Mouse (Mus musculus) mouse trophoblast stem cell (cell line): ENCODE data around the gene Cipc.

Experiments used
- in situ Hi-C, 2 experiments: fragments of 300-500 bp; cut with MseI, MboI; formaldehyde crosslinking; loops; 2 replicates in 1 of 2; 3 replicates in 1 of 2; pipeline ENCODE4 v1.15.1; 2025

Gene Cipc

DNA sequence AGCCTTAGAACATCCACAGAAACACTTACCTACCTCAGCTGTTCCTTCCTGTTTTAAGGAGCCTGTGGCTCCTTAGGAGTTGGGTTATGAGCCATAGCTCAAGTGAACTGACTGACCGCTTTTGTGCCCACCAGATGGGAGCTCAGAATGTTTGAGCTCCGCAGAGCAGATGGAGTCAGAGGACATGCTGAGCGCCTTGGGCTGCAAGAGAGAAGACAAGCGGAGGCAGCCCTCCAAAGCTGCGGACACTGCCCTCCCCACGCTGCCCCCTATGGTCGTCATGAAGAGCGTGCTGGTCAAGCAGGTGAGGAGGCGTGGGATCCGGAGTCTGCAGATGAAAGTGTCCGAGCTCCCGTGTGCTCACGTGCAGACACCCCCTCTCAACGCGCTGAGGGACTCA lies 13.3 kb downstream of the Cipc start:
- in situ Hi-C loops: no loop called here

DNA sequence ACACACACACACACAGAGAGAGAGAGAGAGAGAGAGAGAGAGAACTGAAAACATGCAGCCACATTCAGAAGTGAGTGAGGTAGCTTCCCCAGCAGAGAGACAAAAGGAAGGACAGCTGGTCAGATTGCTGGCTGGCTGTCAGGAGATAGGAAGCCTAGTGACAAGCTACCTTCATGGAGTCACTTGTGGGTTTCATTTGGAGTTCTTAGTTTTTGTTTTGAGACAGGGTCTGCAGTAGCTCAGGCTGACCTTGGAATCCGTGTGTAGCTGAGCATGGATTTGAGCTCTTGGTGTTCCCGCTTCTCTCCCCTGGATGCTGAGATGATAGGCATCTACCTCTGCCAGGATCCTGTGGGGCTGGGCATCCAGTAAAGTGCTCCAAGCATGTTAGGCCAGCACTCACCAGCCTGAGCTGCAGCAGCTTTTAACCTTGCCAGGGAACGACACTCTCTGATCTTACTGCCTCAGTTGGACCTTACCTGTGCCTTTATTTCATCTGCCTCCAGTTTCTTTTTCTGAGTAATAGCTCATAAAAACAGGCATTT lies 14.0 kb downstream of the Cipc start:
- in situ Hi-C loops: no loop called here

DNA sequence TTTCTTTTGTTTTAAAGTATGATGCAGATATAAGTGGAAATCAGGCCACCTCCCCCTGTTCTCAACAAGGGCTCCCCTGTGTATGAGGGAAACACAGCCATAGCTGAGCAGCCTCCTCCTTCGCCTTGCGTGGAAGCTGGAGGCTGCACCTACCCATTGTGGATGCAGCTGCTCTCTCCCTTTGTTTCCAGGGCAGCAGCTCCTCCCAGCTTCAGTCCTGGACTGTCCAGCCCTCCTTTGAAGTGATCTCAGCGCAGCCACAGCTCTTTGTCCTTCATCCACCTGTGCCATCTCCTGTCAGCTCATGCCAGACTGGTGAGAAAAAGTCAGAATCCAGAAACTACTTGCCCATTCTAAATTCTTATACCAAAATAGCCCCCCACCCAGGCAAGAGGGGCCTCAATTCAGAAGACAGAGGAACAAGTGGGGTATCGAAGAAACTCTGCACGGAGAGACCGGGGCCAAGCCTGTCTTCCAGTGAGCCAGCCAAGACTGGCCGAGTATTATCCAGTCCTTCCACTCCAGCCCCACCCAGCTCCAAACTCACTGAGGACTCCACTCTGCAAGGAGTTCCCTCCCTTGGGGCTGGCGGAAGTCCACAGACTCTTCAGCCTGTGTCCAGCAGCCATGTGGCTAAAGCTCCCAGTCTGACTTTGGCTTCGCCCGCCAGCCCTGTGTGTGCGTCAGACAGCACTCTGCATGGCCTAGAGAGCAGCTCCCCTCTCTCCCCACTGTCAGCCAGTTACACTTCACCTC lies 14.9 kb downstream of the Cipc start:
- in situ Hi-C loops: no loop called here

DNA sequence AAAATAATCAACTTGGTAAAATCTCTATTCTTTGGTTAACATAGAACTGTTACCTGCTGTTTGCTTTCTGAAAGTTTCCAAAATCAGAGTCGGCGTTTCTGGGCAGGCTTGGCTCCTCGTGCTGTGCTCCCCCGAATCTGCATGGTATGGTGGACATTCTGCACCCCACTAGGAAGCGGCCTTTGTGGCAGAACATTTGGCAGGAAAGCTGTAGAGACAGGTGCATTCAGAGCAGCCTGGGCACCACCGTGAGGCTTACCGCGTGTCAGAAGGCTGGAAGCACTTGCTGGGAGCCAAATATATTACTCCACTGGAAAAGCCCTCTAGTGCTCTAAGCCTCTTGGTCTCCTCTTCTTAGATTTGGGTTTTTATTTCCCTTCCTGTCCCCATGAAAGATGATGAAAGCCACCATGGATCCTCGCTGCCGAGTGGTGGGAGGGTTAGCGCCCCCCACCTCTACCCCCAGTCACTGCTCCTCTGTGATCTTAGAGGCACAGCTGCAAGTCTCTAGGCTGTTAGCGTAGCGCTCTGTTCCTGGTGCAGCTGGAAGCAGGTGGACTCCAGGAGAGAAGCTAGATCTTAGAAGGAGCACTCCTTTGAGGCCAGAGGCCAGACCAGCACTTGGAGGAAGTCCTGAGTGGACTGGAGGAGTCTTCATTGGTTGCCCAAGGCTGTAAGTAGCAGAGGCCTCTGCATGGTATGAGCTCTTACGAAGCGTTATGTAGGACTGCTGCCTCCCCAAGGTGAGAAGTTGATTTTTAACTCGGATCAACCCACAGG lies 17.6 kb downstream of the Cipc start:
- in situ Hi-C loops: no loop called here

DNA sequence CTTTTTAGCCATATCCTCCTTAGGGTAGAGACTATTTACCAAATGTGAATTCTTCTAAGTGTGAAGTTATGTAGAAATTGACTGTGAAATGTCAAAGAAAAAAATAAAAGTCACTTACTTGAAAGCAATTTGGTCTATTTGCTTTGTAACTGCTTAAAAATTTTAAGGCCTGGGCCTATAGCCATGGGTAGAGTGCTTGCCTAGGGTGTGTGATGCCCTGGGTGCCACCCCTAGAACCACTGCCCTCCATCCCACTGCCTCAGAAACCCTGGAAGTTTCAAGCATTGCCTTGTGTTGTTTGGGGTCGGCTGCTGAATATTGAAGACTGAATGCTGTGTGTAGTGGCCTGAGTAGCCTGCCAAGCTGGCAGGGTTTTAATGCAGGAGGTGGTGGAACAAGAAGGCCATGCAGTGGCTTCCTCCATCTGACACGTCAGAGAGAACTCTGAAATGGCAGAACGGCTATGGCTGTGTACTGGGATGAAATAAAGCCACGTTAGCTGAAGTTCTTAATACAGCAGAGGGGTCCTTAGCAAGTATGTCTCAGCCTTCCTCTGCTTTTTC lies 18.5 kb downstream of the Cipc start:
- in situ Hi-C loops: no loop called here

DNA sequence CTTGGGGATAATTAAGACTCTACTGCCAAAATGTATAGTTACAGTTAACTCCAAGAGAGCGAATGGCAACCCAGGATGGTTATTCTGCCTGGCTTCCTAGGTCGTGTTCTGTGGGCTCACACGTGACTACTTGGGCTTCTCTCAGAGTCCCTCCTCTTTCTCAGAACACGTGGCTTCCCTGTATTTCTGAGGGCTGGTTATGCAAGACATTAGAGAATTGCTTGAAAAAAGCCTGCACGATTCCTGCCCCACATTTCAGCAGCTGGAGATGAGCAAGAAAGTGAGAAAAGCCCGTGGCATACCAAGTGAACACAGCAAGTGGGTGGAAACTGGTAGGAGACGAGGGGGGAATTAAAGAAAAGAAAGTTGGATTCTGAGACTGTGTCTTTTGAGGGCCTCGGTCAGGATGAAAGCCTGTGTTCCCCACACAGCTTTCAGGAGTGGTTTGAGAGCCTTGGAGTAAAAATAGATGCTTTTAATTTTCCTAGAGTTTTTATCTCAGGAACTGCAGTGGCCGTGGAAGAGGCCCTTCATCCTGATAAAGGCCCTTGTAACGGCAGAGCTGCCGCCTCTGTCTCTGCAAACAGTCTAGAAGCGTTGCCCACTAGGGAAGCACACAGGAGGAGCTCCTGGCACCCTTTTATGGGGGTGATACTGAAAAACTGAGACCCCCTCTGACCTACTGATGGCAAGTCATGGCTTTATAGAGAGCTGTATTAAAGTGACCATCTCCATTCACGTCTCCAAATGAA lies 21.8 kb downstream of the Cipc start:
- in situ Hi-C loops: no loop called here

DNA sequence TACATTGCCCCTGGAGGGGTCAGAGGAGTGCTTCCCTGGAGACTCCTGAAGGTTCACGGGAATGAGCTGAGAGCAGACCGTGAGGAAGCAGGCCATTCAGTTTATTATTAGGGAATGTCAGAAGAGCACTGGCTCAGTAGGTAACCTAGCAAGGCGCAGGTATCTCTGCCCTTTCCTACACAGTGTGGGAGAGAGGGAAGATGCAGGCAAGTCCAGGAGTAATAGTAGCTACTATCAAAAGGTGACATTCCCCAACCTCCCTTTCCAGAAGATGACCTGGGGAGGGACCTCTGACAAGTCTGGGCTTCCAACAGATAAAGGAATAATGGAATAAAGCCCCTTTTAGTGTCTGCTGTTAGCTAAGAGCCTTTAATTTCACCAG lies 22.4 kb downstream of the Cipc start:
- in situ Hi-C loops: no loop called here

DNA sequence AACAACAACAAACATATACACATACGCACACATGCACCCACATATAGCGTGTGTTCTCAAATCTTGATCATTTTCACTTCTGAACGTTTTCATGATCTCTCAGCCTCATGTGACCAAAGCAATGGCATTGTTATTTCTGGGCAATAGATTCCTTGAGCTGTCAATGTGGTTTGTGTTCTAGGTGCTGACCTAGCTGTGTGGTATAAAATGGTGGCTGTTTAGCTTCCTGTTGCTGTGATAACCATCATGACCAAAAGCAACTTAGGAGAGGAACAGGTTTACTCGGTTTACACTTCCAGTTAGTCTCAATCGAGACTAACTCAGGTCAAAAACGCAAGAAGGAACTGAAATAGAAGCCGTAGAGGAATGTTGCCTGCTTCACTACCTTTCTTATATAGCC lies 24.2 kb downstream of the Cipc start:
- in situ Hi-C loops: no loop called here

DNA sequence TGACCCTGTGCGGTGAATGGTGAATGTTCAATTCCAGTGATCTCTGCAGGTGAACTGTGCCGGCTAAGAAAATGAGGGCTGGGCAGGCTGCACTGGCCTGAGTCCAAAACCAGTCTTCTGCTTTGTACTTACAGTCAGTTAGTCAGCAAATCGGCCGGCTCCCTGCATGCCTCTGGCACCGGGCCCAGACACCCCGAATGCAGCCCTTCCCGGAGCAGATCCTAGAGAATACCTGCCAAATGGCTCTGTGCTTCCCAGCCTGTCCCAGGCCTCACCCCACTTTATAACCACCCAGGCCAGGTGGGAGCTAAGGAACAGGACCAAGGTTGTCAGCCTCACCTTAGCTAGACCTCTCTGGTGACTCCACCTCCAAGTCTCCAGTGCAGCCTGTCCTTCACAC lies 26.4 kb downstream of the Cipc start:
- in situ Hi-C loops: no loop called here

DNA sequence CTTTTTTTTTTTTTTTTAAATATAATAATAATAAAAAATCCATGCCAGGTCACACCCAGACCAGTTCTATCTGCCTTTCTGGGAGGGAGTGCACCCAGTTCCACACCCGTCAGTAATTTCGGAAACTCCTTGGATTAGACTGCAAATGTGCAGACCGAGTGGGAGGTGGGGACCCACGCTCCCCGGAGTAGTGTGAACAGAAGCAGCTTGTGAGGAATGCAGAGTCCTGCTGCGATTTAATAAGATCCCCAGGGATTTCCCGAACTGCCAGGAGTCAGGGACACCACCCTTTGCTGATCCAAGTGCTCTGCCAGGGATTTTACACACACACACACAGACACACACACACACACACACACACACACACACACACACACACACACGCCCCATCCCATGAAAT lies 26.9 kb downstream of the Cipc start:
- in situ Hi-C loops: no loop called here

DNA sequence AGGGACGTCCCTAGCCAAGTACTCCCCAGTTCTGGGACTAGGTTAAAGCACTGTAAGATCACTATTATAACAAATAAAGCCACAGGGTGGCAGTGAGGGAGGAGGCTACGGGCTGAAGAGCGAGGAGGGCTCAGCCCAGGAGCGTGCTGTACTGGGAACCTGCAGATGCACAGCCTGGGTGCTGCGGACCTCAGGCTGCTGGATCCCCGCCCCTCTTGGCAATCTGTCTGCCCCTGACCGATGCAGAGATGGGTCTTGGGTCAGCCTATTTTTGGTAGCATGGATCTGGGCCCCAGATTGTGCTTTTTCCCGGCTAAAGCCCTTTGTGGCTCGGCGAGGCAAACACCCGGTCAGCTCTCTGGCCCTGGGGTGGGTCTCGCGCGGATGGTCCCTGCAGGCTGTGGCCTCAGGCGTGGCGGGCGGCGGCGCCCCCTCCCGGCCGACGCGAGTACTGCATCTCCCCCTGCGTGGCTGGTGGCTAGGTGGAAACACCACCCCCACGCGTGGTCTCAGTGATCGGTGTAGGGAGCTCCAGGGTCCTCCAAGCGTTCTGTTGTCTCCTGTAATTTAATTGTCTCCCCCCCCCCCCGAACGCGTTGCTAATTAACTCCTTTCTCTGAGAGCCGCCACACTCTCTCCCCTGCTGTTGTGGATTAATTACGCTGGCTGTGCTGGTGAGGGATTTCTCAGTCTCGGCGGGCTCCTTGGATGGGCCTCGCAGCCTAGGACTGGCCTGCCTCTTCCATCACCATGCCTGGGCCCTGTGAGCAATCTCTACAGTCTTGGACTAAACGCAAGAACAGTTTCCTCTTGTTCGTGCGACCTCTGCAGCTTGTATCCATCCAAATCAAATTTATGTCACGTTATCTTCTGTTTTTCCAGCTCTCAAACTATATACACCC lies 27.8 kb downstream of the Cipc start:
- in situ Hi-C loops: no loop called here

DNA sequence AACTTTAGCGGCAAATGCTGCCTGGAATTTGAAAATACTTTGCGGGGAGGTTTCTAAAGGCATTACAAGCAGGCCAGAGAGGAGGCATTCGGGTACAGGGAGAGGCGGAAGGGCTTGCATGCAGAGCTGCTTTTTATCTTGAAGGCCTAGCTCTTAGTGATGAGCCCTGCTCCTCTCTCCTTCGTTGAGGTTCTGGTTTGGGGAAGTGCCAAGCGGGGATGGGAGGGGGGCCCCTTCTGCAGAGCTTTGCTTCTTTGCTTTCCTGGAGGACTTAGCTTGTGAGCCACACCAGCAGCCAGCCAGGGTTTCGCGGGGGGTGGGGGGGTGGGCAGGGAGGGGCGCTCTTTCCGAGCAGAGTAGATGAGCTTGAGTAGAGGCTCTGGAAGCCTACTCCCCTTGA lies 28.9 kb downstream of the Cipc start:
- in situ Hi-C loops: no loop called here

DNA sequence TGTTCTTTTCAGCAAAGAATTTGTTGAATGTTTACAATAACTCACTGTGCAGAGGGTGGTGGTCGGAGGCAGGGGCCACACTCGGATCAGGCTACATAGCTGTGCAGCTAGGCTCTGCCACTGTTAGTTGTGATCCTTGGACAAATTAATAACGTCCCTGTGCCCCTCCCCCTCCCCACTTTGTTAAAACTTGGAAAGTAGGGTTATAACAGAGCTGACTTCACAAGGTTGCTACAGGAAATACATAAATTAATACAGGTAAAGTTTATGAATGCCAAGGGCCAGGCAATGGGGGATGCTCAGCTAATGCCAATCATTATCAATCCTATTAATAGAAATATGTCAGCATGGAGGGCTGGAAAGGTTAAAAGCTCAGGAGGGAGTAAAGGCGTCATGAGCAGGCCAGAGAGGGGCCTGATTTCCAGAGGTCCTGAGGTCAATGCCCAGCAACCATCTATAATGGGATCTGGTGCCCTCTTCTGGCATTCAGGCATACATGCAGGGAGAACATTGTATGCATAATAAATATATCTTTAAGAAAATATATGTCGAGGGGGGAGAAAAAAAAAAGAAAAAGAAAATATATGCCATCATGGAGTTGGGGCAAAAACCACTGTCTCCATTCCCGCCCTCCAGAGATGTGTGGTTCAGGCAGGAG lies 29.8 kb downstream of the Cipc start:
- in situ Hi-C loops: no loop called here

DNA sequence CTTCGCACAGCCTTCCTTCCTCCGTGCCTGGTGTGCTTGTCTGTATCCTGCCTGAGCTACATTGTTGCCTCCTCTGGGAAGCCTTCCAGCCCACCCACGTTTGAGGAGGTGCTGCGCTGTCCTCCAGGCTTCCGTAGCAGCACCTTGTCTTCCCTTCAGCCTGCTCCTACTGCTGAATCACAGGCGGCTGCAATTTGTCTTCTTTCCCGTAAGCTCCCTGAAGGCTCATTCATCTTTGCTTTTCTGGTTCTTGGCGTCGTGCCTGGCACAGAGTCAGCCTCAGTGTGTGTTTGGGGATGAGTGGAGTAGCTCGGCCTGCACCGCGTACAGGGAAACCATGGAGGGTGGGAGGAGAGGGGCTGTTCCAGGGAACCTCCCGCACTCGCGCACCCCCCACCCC lies 31.0 kb downstream of the Cipc start:
- in situ Hi-C loops: no loop called here

DNA sequence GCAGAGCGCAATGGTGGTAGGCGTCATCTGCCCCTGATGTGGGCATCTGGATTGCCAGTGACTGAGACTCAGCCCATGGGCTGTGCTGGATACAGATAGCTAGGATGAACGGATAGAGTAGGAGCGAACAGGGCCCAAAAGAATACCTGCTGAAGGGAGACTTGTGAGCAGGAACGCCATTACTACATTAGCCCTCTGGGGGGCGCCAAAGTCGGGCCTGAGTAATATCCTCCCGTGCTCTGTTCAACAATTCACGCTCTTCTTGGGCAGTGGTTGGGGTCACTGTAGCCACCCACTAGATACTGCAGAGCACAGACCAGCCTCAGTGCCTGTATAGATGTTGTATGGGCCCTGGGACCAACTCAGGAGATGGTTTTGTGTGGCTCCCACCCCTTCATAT lies 34.3 kb downstream of the Cipc start:
- in situ Hi-C loops: no loop called here

DNA sequence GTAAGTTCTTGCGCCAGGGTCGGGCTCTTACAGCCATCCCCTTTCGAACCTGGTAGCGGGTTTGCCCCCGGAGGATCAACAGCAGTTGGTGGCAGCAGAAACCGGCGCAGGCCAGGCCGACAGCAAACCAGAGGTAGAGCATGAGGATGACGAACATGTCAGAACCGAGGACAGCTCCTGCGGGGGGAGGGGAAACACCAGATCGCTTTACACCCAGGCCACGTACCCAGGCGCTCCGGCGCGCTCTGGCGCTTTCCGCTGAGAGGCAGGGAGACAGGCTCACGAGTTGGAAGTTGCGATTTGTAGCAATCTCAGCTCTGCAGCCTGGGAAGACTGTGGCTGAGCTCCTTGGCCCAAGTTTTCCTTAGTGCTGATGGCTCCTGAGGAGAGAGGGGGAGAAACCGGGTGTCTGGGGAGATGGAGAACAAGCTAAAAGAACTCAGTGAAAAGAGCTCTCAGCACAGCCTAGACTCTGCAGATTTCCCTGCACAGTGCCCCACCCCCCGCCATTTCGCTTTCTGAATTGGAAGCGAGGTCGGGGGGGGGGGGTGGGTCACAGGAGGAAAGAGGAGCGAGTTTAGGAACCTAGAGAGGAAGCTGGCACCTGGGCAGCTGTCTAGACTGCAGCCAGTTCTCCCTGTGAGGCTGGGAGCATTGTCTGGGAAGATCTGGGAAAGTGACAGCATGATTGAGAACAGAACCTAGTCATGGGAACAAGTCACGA lies 36.8 kb downstream of the Cipc start:
- in situ Hi-C loops: no loop called here

DNA sequence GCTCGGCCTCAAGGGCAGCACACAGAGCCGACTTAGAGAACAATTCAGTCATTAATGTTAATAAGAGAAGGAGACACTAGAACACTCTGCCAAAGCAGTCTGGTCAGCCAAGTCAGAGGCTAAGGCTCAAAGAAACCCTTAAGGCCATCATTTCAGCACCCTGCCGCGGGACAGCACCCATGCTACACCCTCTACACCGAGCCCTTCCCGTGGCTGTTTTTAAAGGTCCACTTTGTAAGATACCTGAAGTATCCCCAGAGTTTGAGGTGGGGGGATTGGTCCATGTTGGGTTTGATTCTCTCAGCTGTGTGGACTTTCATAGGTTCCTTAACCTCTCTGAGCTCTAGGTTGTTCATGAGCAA lies 37.3 kb downstream of the Cipc start:
- in situ Hi-C loops: no loop called here

DNA sequence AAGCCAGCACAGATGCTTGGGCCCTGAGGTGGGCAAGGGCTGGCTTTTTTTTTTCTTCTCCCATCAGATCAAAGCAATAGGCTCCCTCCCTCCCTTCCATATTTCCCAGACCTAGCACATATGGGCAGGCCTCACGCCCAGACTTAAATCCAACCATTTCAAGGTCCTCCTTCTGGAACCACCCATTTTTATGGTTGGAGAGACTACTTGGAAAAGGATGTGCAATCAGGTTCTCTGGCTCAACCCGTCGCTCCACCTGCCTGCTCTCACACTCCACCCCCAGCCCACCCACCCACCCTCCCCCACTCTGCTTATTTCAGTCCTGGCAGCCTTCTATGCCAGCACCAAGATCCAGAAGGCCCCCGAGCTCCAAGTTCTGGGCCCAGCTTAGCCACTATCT lies 39.7 kb downstream of the Cipc start:
- in situ Hi-C loops: no loop called here

DNA sequence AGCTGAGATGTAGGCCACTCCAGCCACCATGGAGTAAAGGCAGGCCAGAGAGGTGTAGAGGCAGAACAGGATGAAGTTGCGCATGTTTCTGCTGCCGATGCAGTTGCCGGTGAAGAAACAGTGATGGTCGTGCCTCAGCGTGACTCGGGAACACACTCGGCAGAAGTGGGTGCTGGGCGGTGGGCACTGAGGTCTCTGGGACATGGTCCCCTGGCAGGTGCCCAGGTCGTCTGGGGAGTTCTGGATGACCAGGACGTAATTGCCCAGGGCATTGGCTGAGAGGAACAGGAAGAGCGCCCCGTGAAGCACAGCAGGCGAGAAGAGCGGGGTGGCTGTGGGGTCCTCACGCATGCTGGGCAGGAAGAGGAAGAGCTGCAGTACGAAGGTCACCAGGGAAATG lies 41.4 kb downstream of the Cipc start:
- in situ Hi-C loops: no loop called here

DNA sequence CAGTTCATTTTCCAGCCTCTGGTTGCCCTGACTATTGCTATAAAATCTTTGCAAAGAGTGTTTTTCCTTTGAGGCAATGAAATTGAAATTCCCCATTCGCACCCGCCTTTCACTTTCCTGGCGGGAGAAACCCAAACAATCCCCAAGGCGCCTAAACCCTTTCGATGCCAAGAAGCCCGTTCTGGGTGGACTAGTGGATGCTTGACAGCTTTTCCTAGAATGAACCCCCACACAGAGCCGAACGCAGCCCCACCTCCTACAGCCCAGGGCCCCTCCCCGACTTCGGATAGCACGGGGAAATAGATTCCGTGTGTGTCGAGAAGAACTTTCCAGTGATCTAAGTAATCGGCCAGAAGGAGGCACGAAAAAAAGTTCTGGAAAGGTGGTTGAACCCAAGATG lies 42.5 kb downstream of the Cipc start:
- in situ Hi-C loops: no loop called here
